Mouse (Mus musculus) liver, embryonic 15.5 days (tissue): ENCODE measurements around the gene Acad12. TPM values are rescaled to one million over a fixed set of nuclear protein-coding genes. Genes with fewer than 3 reads are reported as not detected.

Source experiments
- polyA plus RNA-seq: library from polyadenylated mRNA; unstranded; fragments of >200 nt; fragmentation: Nextera tagmentation; extraction: Ambion mirVana; gene quantifications from 2 replicates; pipeline ENCODE4 v1.2.1, GENCODE M21; 2015

Acad12 gene
- polyA plus RNA-seq, 1 experiment from 2014 or later = 1.2 TPM

Other genes starting within 250 kb of the Acad12 start
- gene Trafd1, start 233.3 kb downstream of the Acad12 start, polyA plus RNA-seq = 22.8 and 25.9 TPM in 2 replicates
- 19.2 and 20.0 TPM in 2 replicates for gene Naa25, start 221.0 kb downstream of the Acad12 start, polyA plus RNA-seq
- 0.39 and 0.81 TPM in 2 replicates for gene Tmem116, start 167.0 kb downstream of the Acad12 start, polyA plus RNA-seq
- 87.0 and 94.4 TPM in 2 replicates for gene Erp29, start 166.4 kb downstream of the Acad12 start, polyA plus RNA-seq
- gene Adam1b, start 115.5 kb downstream of the Acad12 start, polyA plus RNA-seq = not detected in 2 replicates
- gene Adam1a, start 73.5 kb downstream of the Acad12 start, polyA plus RNA-seq = 0.21 and 0.41 TPM in 2 replicates
- not detected in 2 replicates for gene Gm42878, start 73.5 kb downstream of the Acad12 start, polyA plus RNA-seq
- gene Mapkapk5, start 73.0 kb downstream of the Acad12 start, polyA plus RNA-seq = 22.9 and 30.0 TPM in 2 replicates
- gene Aldh2, start 25.1 kb downstream of the Acad12 start, polyA plus RNA-seq = 181 and 210 TPM in 2 replicates
- 3.2 and 4.0 TPM in 2 replicates for gene Acad10, start 41.6 kb upstream of the Acad12 start, polyA plus RNA-seq
- 22.1 and 27.5 TPM in 2 replicates for gene Brap, start 41.6 kb upstream of the Acad12 start, polyA plus RNA-seq
- 20.4 and 23.0 TPM in 2 replicates for gene Atxn2, start 92.4 kb upstream of the Acad12 start, polyA plus RNA-seq
- gene Sh2b3, start 218.7 kb upstream of the Acad12 start, polyA plus RNA-seq = 6.7 and 7.7 TPM in 2 replicates
- gene Pheta1, start 230.0 kb upstream of the Acad12 start, polyA plus RNA-seq = 3.9 and 4.5 TPM in 2 replicates